Mouse (Mus musculus) ES-Bruce4 (cell line): Measurements from ENCODE around the gene Klf8.

Experiments used
- CTCF ChIP-seq: IDR thresholded peaks from one replicate; pipeline ENCODE4 v1.8.1; 2011; ENCODE audit warnings: low read depth, low read length
- EP300 ChIP-seq: IDR thresholded peaks from 2 replicates; pipeline ENCODE4 v1.6.1; 2011; ENCODE audit warnings: low read depth, low read length; ENCODE audit not compliant: insufficient read depth
- POLR2A ChIP-seq: IDR thresholded peaks from one replicate; pipeline ENCODE4 v1.8.1; 2011; ENCODE audit warnings: low read length; ENCODE audit not compliant: insufficient read depth

DNA sequence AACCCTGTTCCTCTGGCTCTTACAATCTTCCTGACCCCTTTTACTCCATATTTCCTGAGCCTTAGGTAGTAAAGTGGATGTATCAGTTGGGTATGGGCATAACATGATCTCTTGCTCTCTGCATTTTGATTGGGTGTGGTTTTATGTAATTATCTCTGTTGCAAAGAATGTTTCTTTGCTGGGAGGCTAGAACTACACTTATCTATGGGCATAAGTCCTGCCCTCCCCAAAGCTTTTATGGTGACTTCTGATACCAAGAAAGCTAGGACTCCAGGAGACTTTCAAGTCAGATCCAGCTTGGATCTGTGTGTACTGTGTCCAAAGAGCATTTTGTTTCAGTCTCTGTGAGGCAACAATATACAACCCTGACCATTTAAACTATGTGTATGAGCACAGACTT is 202.3 kb downstream of the Klf8 start:
- TF ChIP-seq POLR2A (no peak), CTCF (no peak), EP300 (no peak)
